Mouse (Mus musculus): ENCODE measurements at regions not wholly inside any gene's neighbourhood (a gene's known extent, or its start where the extent isn't known, plus 50 kb on each side); places are given as distances from the start of the nearest gene placed in this dataset.

- ATAC-seq (ENCODE audit: low TSS enrichment) = no peak
Observed at GRCm38 (mm10) chr2:116942321-116942791, 63.9 kb downstream of the Tmco5 start.

GRCm38 (mm10) chr2:116948538-116948937 is 70.0 kb downstream of the Tmco5 start:
- ATAC-seq (ENCODE audit: low TSS enrichment) = no peak

DNA sequence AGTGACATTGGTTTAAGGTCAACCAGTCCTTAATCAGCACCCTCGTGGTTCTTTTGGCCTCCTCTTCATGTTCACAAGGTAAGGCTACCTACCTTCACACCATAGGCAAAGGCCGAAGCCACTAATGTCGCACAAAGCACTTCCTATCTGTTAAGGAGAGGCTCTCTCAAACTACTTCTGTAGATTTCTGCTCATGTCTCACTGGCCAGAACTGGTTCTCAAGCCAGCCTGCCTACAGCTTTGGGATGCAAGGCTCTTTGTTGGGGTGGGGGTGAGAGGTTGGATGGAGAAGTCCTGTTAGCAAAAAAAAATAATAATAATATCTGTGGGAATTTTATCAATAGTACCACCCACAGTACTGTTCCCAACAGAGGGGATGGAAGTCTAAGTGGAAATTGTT is 71.2 kb downstream of the Tmco5 start:
- ATAC-seq (ENCODE audit: low TSS enrichment) = no peak

DNA sequence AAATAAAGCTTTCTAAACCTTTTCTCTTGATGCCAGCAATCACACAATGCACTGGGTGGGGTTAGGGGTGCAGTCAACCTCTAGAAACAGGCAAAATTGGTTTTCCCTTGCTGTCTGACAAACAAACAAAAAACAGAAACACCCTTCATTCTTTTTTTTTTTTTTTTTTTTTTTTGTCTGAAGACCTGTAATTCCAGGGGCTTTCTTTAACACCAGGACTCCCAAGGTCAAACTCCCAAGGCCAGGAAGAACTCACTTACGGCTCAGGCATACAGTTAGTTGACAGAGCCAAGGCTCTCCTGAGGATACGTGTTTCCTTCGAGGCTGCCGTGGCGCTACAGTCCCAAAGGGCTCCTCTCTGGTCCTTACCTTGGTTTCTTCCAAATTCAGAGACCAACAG is 71.7 kb downstream of the Tmco5 start:
- ATAC-seq (ENCODE audit: low TSS enrichment) = no peak

GRCm38 (mm10) chr2:116951481-116951880 is 73.0 kb downstream of the Tmco5 start:
- ATAC-seq (ENCODE audit: low TSS enrichment) = no peak

DNA sequence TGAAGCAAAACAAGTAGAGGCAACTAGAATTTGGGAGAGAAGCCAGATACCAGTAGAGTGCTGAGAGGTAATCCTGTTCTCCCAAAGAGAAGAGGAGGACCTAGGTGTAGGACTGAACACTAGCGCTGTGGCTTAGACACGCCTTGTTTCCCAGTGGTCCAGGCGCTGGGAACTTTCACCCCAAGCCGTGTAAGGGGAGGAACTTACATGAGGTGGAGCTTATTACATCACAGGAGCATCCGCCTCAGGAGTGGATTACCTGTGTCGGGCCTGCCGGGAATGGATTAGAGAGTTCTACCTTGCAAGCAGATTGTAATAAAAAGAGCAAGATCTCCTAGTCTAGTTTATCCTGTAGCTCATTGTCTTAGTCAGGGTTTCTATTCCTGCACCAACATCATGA is 75.8 kb downstream of the Tmco5 start:
- no peak for ATAC-seq (ENCODE audit: low TSS enrichment)

DNA sequence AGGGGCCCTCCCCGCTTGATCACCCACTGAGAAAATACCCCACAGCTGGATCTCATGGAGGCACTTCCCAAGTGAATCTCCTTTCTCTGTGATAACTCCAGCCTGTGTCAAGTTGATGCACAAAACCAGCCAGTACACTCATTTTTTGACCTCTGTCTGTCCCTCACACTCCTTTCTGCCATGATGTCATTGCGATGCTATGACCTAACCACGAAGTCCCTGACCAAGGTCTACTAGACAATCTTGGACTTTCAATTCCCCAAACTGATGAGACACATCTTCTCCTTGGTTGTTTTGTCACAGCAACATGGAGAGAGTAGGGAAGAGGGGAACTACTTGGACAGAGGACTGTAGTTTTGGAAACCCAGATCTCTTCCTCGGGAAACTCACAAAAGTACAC is 76.4 kb downstream of the Tmco5 start:
- ATAC-seq (ENCODE audit: low TSS enrichment) = 0 out of 2 replicates have a peak, but pooled peaks have one; percentile 4

DNA sequence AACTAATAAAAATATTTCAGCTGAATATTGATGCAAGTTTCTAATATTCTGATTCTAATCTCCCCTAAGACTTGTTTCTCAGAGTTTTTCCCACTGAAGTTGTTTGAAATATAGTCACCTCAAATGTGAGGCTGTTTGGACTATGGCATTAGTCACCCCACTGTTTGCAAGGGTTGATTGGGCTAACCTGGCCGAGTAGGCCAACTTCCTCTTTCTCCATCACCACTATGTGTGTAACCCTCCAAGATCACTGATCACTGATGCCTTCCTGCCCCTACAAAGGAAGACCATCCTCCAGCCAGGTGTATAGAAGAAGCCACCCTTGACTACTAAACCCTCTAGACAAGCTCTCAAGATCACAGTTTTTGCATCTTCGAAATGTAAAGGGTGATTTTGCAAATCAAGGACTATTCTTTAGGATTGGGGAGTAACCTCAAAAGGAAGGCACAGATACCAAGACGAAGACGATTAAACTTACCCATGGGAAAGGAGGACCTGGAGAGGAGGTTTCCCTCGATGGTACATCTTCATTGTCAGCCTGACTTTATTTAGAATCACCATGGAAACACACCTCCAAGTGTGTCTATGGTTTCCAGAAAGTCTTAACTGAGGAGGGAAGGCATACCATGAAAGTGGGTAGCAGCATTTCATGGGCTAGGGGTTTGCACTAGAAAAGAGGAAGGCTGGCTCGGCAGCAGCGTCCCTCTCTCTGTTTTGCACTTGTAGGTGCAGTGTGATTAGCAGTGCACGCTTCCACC is 84.8 kb downstream of the Tmco5 start:
- ATAC-seq (ENCODE audit: low TSS enrichment) = peak; percentile 75

DNA sequence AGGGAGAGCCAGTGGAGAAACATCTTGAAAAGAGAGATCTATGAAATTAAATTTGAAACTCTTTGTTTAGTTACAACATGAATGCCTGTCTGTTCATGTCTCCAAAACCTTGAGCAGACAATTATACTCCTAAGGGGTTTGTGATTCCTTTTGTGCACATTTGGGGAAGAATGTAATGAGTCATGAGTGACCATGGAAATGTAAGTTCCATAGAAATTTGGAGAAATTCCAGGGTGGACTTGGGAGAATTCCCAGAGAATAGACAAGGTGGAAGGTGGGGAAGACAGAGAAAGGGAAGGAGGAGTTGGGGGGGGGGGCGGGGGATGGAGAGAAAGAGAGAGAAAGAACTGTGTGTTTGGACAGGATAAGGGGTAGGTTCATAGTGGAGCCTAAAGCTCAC is 87.8 kb downstream of the Tmco5 start:
- no peak for ATAC-seq (ENCODE audit: low TSS enrichment)

DNA sequence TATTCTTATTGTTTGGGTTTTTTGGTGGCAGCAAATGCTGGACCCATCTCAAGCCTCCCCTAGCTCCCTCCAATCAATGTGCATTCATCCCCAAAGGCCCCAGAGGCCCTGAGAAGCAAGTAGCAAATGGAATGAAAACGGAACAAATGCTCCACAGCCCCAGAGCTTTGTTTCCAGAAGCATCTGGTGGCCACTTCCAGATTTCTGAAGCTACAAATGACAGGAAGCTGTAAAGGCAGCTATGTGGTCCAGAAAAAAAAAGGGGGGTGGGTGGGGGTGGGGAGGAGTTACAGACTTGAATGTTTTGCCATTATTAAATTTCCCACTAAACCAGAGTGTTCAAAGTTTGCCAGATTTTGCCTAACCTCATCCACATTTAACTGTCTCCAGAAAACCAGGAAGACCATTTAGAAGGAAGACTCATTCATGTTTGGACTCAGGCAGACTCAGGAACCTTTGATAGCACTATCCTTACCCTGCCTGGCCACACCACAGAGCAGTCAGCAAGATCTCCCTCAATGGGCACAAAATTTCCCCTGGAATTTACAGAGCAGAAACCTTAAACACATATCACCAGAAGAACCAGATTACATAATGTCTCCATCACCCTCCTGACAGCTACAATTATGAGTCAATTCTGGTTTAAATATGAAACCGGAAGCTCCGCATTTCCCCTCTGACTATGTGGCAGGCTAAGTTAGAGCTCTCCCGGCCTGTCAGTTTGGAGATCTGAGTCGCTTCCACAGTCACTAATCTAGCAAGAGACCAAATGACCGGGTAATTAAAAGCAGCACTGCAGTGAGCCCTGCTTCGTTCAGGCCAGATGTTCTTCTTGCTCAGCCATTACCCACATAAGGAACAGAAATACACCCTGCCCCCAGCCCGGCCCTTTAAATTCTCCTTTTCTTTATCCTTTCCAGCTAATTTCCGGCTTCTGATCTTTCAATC is 93.4 kb downstream of the Tmco5 start:
- peak; percentile 29 for ATAC-seq (ENCODE audit: low TSS enrichment)

GRCm38 (mm10) chr2:116972614-116972985 is 94.1 kb downstream of the Tmco5 start:
- no peak for ATAC-seq (ENCODE audit: low TSS enrichment)

DNA sequence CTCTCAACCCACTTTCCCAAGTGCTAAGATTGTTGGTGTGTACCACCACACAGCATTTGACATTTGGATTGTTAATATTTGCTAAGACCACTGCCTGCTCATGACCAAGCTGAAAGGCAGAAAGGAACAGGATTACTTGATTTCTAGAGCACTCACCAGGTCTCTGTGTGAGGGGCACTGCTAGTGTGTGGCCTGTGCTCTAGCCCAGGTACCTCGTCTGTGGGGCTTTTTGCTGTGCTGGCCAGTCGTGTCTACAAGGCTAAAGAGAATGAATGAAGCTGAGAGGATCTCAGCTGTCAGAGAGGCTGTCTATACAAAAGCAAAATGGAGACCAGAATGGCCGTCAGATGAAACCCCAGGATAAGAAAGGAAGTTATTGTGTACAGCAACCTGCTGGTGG is 95.0 kb downstream of the Tmco5 start:
- no peak for ATAC-seq (ENCODE audit: low TSS enrichment)

DNA sequence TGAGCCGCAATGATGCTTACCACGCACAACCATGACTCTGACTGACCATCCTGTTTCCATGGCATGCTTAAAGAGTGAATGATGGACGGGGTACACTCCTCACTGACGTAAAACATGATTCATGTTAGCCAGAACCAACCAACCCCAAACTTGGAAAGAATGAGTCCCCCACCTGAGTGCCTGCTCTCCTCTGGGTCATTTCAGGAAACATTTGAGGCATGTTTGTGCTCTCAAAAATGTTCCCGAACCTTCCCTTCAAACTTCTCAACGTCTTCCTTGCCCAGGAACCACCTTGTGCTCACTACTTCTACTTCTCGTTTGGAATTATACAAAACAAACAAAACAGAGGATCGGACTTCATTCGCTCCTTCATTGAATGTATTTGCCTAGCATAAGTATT is 95.7 kb downstream of the Tmco5 start:
- no peak for ATAC-seq (ENCODE audit: low TSS enrichment)

DNA sequence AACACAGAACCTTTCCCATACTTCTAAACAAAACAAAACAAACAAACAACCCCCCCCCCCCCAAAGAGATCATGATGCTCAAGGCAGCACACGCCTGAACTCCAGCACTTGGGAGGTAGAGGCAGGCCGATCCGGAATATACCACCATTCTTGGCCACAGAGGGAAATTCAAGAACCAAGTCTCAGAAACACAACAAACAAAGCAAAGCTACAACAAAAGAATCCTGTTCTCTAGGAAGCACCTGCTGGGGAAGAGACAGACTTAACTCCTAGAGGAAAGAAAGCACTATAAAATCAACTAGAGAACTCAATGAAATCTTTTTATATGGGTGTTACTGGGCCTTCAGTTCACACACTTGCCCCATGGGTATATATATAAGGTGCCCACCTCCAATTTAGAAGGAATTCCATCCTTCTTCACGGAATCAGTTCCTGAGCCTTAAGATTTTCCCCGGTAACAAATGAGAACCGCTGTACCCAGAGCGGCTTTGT is 96.1 kb downstream of the Tmco5 start:
- no peak for ATAC-seq (ENCODE audit: low TSS enrichment)

- peak; percentile 38 for ATAC-seq (ENCODE audit: low TSS enrichment)
Observed at GRCm38 (mm10) chr2:116975091-116975600, 96.7 kb downstream of the Tmco5 start.

- peak; percentile 68 for ATAC-seq (ENCODE audit: low TSS enrichment)
Observed at GRCm38 (mm10) chr2:116975601-116976431, 97.3 kb downstream of the Tmco5 start.

DNA sequence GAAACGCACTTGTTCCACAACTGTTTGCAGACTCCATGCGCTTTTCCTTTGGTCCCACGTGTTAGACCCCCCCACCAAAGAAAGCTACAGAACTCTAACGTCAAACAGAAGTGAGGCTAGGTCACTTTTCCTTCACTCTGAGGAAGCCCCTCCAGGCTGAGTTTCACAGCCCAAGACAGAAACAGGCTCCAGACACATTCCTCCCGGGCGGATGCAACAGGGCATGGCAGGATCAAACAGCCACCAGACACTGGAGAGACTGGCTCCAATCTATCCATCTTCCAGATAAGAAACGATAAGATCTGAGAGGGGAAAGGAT is 97.9 kb downstream of the Tmco5 start:
- no peak for ATAC-seq (ENCODE audit: low TSS enrichment)

GRCm38 (mm10) chr2:116976951-116977503 is 98.5 kb downstream of the Tmco5 start:
- no peak for ATAC-seq (ENCODE audit: low TSS enrichment)

- ATAC-seq (ENCODE audit: low TSS enrichment) = no peak
Observed at GRCm38 (mm10) chr2:116977771-116978600, 99.5 kb downstream of the Tmco5 start.

GRCm38 (mm10) chr2:116978809-116979208 is 100.3 kb downstream of the Tmco5 start:
- no peak for ATAC-seq (ENCODE audit: low TSS enrichment)

Measured in frontal cortex, adult (tissue).